7 mouse cellular contexts compared by ENCODE assay signal in the genomic region with DNA sequence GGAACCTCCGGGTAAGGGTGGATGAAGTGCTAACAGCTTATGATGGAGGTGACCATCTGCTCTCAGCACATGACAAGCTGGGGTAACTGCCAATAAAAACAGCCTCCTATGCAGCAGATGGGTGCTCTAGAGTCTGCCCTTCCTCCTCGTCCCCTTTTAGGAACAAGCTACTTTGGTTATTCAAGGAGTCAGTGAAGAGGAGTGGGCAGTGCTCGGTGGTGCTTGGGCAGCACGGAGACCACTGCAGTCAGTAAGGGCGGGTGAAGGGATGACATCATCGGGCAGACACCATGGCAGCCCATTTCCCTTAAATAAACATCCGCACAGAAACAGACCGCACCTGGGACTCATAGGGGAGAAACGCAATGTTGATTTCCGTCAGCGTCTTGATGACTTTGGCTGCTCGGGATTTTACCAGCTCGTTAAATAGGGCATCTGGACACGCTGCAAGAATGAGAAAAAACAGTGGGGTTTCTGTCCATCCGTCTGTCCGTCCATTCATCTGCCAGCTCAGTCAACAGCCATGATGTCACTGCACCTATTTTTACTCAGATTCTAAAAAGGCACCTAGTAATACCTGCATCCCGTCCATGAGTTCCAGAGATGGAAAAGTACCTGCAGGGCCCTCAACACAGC. TPM values are rescaled to one million over a fixed set of nuclear protein-coding genes. Genes with fewer than 3 reads are reported as not detected.
DNase-seq lines count a peak whose midpoint lies in the region; ATAC-seq and TF ChIP-seq lines count a peak whose summit lies in the region.

No protein-coding gene starts in this region.

- TF ChIP-seq CTCF in forebrain, postnatal 0 days (IDR thresholded peaks at IDR 0.05; ENCODE audit: low read depth), result no peak
- no peak for TF ChIP-seq CTCF in left cerebral cortex, adult 2 months (IDR thresholded peaks at IDR 0.05)
- no peak for TF ChIP-seq CTCF in midbrain, postnatal 0 days (IDR thresholded peaks at IDR 0.05)

- H3K4me2 ChIP-seq in forebrain, postnatal 0 days (ENCODE audit: low read depth), result no peak overlapping the region
- H3K4me2 ChIP-seq in midbrain, postnatal 0 days (ENCODE audit: low read depth, low read length, poor library complexity, severe bottlenecking), result no peak overlapping the region

- peaks cover 56% of the 10 kb centered on the region for H3K36me3 ChIP-seq in forebrain, postnatal 0 days (ENCODE audit: insufficient read depth)
- peaks cover 63% of the 10 kb centered on the region for H3K36me3 ChIP-seq in midbrain, postnatal 0 days (ENCODE audit: insufficient read depth, low read length)

- intact Hi-C loops in left cerebral cortex, adult 2 months (cut with DNase I), result loop anchor here (2.0 kb wide), 1 partner anchor 30 kb away; a partner anchor contains a TSS

- peak; percentile 86 for ATAC-seq in forebrain, postnatal 0 days
- no peak for ATAC-seq in midbrain, postnatal 0 days (ENCODE audit: low FRiP score)

- no peaks in the 10 kb centered on the region for H3K9me3 ChIP-seq in forebrain, postnatal 0 days (ENCODE audit: low read length)
- no peaks in the 10 kb centered on the region for H3K9me3 ChIP-seq in midbrain, postnatal 0 days (ENCODE audit: low read length)

- peak overlapping the region; percentile 75 for H3K27ac ChIP-seq in forebrain, postnatal 0 days (ENCODE audit: low read depth, low read length)
- H3K27ac ChIP-seq in left cerebral cortex, adult 2 months, result peak overlapping the region; percentile 38
- H3K27ac ChIP-seq in midbrain, postnatal 0 days (ENCODE audit: low read depth, low read length), result no peak overlapping the region

- H3K9ac ChIP-seq in forebrain, postnatal 0 days, result no peak overlapping the region
- H3K9ac ChIP-seq in midbrain, postnatal 0 days (replicated peaks; ENCODE audit: low read length, poor library complexity, severe bottlenecking), result no peak overlapping the region

- DNase-seq in cerebellum, adult 9-11 months, result peak; percentile 94
- DNase-seq in forebrain, postnatal 0 days, result peak; percentile 79
- peak; percentile 37 to 58 for DNase-seq in left cerebral cortex, adult 2 months (ENCODE audit: extremely low spot score in 1 of 2, low spot score in 2 of 2)
- DNase-seq in midbrain, postnatal 0 days (ENCODE audit: low spot score), result peak; percentile 86
- no peak for DNase-seq in spleen, adult 12 weeks (ENCODE audit: low spot score)
- DNase-seq in spleen, postnatal 14 days (ENCODE audit: low spot score in 2 of 2), result no peak
- no peak for DNase-seq in adrenal gland, adult 8-10 months

- 51% methylated on average over 17 of the region's 17 CpGs for WGBS in forebrain, postnatal 0 days
- WGBS in midbrain, postnatal 0 days, result 75% methylated on average over 17 of the region's 17 CpGs

- H3K27me3 ChIP-seq in forebrain, postnatal 0 days (ENCODE audit: insufficient read depth, low read length), result no peaks in the 10 kb centered on the region
- no peaks in the 10 kb centered on the region for H3K27me3 ChIP-seq in midbrain, postnatal 0 days (ENCODE audit: insufficient read depth, low read length)

- H3K4me3 ChIP-seq in forebrain, postnatal 0 days (ENCODE audit: low read depth, low read length), result no peak overlapping the region
- no peak overlapping the region for H3K4me3 ChIP-seq in left cerebral cortex, adult 2 months
- H3K4me3 ChIP-seq in midbrain, postnatal 0 days (ENCODE audit: low read depth, low read length), result no peak overlapping the region

- H3K4me1 ChIP-seq in forebrain, postnatal 0 days (ENCODE audit: insufficient read depth), result no peaks in the 10 kb centered on the region
- H3K4me1 ChIP-seq in midbrain, postnatal 0 days (ENCODE audit: insufficient read depth, low read length), result no peaks in the 10 kb centered on the region

RNA-seq across cellular contexts. Expression of a gene that starts 30.0 kb away (rescaled TPM):
- total RNA-seq in forebrain, postnatal 0 days (2014; rRNA removed), result 109 and 135 TPM in 2 replicates
- 268 and 350 TPM in 2 replicates for polyA plus RNA-seq in forebrain, postnatal 0 days (2015; fragmentation: Nextera tagmentation; extraction: Ambion mirVana)
- 100 to 1,000 TPM; 947 to 984 TPM for total RNA-seq in left cerebral cortex, adult 2 months (2021)
- total RNA-seq in midbrain, postnatal 0 days (2014; rRNA removed), result 185 and 264 TPM in 2 replicates
- 424 and 430 TPM in 2 replicates for polyA plus RNA-seq in midbrain, postnatal 0 days (2015; fragmentation: Nextera tagmentation; extraction: Ambion mirVana)
- total RNA-seq in adrenal gland, adult 8-10 months (2022), result 10 to 100 TPM; 23.8 to 50.5 (median 37.5) TPM

RNA-seq across cellular contexts. Expression of a gene that starts 32.8 kb away (rescaled TPM):
- total RNA-seq in forebrain, postnatal 0 days (2014; rRNA removed), result 1.0 and 1.2 TPM in 2 replicates
- 0.94 and 2.8 TPM in 2 replicates for polyA plus RNA-seq in forebrain, postnatal 0 days (2015; fragmentation: Nextera tagmentation; extraction: Ambion mirVana)
- under 1 TPM; 0.20 to 0.61 TPM for total RNA-seq in left cerebral cortex, adult 2 months (2021)
- total RNA-seq in midbrain, postnatal 0 days (2014; rRNA removed), result 0.19 and 1.4 TPM in 2 replicates
- 0.48 and 1.1 TPM in 2 replicates for polyA plus RNA-seq in midbrain, postnatal 0 days (2015; fragmentation: Nextera tagmentation; extraction: Ambion mirVana)
- not detected for total RNA-seq in adrenal gland, adult 8-10 months (2022)

RNA-seq across cellular contexts. Expression of a gene that starts 41.5 kb away (rescaled TPM):
- 2.4 and 5.5 TPM in 2 replicates for total RNA-seq in forebrain, postnatal 0 days (2014; rRNA removed)
- 4.0 and 4.8 TPM in 2 replicates for polyA plus RNA-seq in forebrain, postnatal 0 days (2015; fragmentation: Nextera tagmentation; extraction: Ambion mirVana)
- total RNA-seq in left cerebral cortex, adult 2 months (2021), result 1 to 10 TPM; 7.9 to 9.3 TPM
- 2.1 and 2.7 TPM in 2 replicates for total RNA-seq in midbrain, postnatal 0 days (2014; rRNA removed)
- 3.8 and 3.9 TPM in 2 replicates for polyA plus RNA-seq in midbrain, postnatal 0 days (2015; fragmentation: Nextera tagmentation; extraction: Ambion mirVana)
- 10 to 100 TPM in 2 of 4 experiments, 1 to 10 TPM in 2; 5.4 to 17.8 (median 10.2) TPM for total RNA-seq in adrenal gland, adult 8-10 months (2022)

RNA-seq across cellular contexts. Expression of a gene that starts 41.6 kb away (rescaled TPM):
- total RNA-seq in forebrain, postnatal 0 days (2014; rRNA removed), result 1.00 and 1.8 TPM in 2 replicates
- polyA plus RNA-seq in forebrain, postnatal 0 days (2015; fragmentation: Nextera tagmentation; extraction: Ambion mirVana), result 0.68 and 1.2 TPM in 2 replicates
- under 1 TPM; 0.40 to 0.52 TPM for total RNA-seq in left cerebral cortex, adult 2 months (2021)
- 0.90 and 3.2 TPM in 2 replicates for total RNA-seq in midbrain, postnatal 0 days (2014; rRNA removed)
- 0.32 and 0.44 TPM in 2 replicates for polyA plus RNA-seq in midbrain, postnatal 0 days (2015; fragmentation: Nextera tagmentation; extraction: Ambion mirVana)
- total RNA-seq in adrenal gland, adult 8-10 months (2022), result under 1 TPM in 3 of 4 experiments, not detected in 1; 0.28 to 0.54 (median 0.45) TPM

RNA-seq across cellular contexts. Expression of a gene that starts 58.9 kb away (rescaled TPM):
- total RNA-seq in forebrain, postnatal 0 days (2014; rRNA removed), result 38.1 and 43.9 TPM in 2 replicates
- polyA plus RNA-seq in forebrain, postnatal 0 days (2015; fragmentation: Nextera tagmentation; extraction: Ambion mirVana), result 26.6 and 27.7 TPM in 2 replicates
- 10 to 100 TPM; 24.4 to 31.4 TPM for total RNA-seq in left cerebral cortex, adult 2 months (2021)
- total RNA-seq in midbrain, postnatal 0 days (2014; rRNA removed), result 39.5 and 40.9 TPM in 2 replicates
- 17.7 and 18.1 TPM in 2 replicates for polyA plus RNA-seq in midbrain, postnatal 0 days (2015; fragmentation: Nextera tagmentation; extraction: Ambion mirVana)
- 10 to 100 TPM; 18.7 to 35.3 (median 29.3) TPM for total RNA-seq in adrenal gland, adult 8-10 months (2022)

Comparison
In these comparisons a context has a peak if more than half of its experiments do, and no peak if none do; other contexts are left out.
1. DNase-seq: peak in cerebellum, adult 9-11 months (single experiment), forebrain, postnatal 0 days (single experiment), left cerebral cortex, adult 2 months (2 of 2) and midbrain, postnatal 0 days (single experiment); none in spleen, adult 12 weeks (single experiment), spleen, postnatal 14 days (0 of 2) and adrenal gland, adult 8-10 months (single experiment).